Mouse (Mus musculus): ENCODE measurements around the gene Serac1. TPM values are rescaled to one million over a fixed set of nuclear protein-coding genes. Genes with fewer than 3 reads are reported as not detected.
A peak's percentile ranks its signal among the peaks of the same experiment; 100 is the strongest.
"Not testable (repeated sequence)": the region's sequence is repeated elsewhere in the genome, so short reads cannot be mapped to it uniquely, and the experiment has no call there.

Serac1 gene
- total RNA-seq, 2 experiments from 2014 or later: 17.1 to 18.7 TPM

DNA sequence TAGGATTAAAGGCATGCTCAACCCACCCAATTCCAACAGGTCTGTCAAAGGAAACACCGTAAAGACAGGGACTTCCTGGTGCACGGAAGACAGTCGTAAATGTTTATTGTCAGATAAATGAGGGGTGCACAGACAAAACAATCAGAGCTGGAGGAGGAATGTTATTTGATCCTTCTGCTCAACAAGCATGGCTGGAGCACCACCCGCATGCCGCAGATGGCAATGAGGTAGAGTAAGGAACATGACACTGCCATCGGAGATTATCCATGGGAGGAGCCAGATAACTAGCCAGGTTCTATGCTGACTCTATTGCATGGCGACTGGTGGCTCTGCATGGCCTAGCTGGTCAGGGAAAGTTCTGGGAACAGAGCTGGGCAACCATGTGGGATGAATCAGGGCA is 6.1 kb downstream of the Serac1 start:
- DNase-seq (ENCODE audit: low spot score in 2 of 2): no peak
- intact Hi-C loops (cut with DNase I): no loop called here

DNA sequence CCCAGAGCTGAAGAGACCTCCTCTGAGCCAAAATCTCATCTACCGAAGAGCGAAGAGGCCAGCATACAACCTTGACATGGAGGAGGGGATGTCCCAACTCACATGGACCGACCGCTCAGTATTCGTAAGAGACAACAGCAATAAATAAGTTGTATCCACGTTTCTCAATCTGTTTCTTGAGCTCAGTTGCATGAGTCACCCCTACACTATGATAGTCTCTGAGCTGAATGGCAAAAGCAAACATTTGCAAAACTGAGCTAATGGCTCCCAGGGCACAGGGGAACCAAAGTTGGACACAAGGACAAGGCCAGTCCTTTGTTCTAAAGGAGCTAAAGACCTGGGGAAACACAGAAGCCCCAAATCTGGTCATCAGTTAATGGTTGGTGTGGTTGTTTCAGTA is 9.7 kb downstream of the Serac1 start:
- no peak for DNase-seq (ENCODE audit: low spot score in 2 of 2)
- intact Hi-C loops (cut with DNase I): no loop called here

DNA sequence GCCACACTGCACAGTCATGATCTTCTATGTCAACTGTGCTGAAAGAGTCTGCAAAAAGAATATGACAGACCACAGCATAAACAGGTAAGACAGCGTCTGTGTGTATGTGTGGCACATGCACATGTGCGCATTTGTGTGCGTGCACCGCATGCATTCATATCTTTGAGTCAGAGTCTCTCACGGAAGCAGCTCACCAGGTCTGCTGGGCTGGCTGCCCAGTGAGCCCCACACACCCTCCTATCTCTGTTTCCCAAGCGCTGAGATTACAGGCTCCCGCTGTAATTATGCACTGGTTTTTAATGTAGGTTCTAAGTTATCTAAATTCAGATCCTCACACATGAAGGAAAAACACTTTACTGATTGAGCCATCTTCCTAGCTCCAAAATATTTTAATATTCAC is 11.9 kb downstream of the Serac1 start:
- DNase-seq (ENCODE audit: low spot score in 2 of 2): no peak
- intact Hi-C loops (cut with DNase I): no loop called here

DNA sequence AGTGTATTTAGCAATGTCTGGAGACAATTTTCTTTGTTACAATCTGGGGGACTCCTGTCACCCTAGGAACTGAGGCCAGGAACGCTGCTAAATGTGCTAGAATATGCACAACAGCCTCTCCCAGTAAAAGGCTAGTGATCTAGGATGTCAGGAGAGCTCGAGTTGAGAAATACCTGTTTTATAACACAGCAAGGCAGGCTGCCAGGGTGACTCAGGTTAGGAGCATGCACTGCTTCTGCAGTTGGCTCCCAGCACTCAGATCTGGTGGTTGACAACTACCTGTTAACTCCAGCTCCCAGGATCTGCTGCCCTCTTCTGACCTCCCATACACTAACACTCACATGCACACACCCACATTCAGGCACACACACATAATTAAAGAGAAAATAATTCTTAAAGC is 13.5 kb downstream of the Serac1 start:
- intact Hi-C loops (cut with DNase I): no loop called here
- DNase-seq (ENCODE audit: low spot score in 2 of 2): no peak

DNA sequence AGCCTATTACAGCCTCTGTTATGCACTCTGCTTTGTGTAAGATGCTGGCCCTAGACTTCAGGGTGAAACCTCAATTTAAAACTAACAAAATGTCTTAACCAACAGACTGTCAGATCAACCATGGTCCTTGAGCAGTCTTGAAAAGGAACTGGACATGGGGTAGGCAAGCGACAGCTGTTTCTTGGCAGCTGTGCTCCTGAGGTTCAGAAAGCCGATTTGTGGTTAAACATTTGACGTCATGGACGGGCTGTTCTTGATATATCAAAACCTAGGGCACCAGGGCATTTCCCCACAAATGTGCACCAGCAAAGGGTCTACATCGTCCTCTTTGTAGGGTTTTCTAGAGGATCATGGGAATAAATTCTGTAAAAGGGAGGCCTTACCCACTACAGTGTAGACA is 16.0 kb downstream of the Serac1 start:
- intact Hi-C loops (cut with DNase I): no loop called here
- no peak for DNase-seq (ENCODE audit: low spot score in 2 of 2)

DNA sequence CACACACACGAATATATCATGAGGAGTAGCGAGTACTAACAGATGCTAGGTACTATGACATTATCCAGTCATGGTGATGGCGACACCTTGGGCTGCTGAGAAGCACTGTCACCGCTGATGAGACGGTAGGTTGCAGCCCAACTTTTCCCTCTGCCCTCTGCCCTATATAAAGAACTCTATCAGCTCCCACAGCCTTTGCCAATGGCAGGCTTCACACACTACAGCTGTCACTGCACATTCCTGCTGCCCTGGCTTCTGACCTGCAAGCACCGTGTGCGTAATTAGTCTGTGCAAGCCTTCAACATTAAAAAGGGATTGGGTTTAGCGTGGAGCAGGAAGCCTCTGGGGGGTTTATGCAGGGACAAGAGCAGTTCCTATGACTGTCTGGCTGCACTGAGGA is 16.7 kb downstream of the Serac1 start:
- intact Hi-C loops (cut with DNase I): no loop called here
- DNase-seq (ENCODE audit: low spot score in 2 of 2): no peak

DNA sequence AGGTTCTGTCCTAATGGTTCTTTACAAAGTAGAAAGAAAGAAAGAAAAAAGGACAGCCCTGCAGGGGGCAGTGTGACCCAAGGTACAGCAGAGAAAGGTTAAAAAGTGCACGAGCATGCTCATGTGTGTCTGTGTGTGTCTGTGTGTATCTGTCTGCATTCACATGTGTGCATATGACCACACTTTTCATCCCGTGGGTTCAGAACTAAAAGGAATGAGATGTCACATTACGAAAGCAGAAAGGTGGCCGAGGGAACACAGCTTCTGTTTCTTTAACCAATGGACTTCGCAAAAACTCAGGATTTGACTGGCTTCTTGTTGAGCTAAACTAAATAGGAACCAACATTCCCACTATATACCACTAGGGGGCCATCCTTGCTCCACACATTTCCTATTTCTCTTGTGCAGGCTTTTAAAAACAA is 24.6 kb downstream of the Serac1 start:
- intact Hi-C loops (cut with DNase I): no loop called here
- peak; percentile 42 to 65 for DNase-seq (ENCODE audit: low spot score in 2 of 2)

DNA sequence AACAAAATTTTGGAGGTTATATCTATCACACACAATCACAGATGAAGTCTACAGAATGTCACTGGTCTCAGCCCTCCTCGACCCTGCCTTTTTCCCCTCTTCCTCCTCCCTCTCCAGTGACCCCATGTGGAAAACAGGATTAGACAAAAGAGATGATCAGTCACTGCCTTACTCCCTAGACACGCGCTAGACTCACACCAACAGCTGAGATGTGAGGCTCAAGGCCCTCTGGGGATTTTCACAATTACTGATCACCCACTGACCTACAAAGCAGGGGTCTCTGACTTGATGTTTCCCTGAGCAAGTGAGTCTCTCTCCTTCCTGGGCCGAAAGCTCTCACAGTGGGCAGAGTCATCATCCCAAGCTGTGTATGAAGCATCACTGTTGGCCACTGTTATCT is 26.7 kb downstream of the Serac1 start:
- intact Hi-C loops (cut with DNase I): no loop called here
- DNase-seq (ENCODE audit: low spot score in 2 of 2): no peak

DNA sequence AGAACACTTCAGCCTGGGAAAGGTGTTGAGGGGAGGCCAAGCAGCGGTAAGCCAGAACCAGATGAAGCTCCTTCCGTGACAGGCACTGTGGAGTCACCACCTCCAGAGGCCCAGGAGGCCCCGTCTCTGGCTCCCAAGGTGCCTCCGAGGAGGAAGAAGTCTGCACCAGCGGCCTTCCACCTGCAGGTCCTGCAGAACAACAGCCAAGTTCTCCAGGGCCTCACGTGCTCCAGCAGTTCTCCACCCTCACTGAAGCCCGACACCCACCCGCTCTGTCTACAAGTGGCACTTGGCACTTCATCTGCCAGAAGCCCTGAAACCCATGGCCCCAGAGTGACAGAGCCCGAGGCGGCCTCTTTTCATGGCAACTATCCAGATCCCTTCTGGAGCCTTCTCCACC is 42.0 kb downstream of the Serac1 start:
- no peak for DNase-seq (ENCODE audit: low spot score in 2 of 2)
- intact Hi-C loops (cut with DNase I): no loop called here

DNA sequence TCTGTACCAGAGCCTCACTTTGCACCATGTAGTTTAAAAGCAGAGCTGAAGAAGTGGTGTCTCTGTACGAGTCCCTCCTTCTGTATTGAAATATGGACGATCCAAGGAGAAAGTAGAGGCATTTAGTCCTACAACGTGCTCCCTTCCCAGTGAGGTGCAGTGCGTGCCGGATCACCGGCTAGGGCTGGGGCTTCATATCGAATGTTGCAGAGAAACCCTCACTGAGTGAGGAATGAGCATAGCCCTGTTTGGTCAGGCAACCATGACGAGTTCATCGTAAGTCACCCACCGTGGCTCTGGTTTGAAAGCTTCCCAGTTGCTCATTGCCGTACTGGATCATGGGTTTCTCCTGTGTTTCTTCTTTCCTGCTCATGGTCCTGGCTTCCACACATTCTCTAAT is 42.7 kb downstream of the Serac1 start:
- no peak for DNase-seq (ENCODE audit: low spot score in 2 of 2)
- intact Hi-C loops (cut with DNase I): no loop called here

DNA sequence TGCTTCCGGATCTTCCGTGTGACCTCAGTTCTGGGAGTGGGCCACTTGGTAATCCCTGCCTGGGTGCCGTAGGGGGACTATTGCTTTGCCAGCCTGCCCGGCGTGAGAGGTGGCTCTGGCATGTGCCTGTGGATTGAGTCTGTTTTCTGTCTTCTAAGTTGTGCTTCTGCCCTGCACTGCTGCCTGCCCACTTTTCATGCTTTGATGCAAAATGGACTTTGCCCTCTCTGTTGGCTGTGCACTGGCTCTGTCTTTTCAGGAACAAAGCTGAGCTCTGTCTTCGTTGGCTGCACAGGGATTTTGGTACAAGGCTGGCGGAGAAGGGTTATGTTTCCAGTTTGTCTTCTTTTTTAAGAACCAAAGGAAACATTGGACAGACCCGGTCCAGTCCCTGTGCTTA is 43.1 kb downstream of the Serac1 start:
- intact Hi-C loops (cut with DNase I): no loop called here
- no peak for DNase-seq (ENCODE audit: low spot score in 2 of 2)

DNA sequence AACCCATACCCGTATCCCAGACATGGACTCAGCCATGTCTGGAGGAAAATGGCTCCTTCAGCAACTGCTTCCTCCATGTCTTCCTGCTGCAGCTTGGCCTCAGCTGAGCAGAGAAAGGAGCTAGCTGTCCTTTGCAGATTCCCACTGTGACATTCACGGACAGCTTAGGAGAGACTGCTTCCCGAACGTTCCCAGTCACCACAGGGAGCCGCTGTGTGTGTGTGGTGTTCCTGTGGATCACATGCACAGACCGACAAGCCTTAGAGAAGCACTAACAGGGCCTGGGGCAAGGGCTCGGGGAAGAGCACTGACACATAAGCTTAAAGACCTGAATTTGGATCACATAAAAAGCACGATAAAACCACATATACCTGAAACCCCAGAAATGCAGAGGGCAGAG is 43.9 kb downstream of the Serac1 start:
- intact Hi-C loops (cut with DNase I): no loop called here
- DNase-seq (ENCODE audit: low spot score in 2 of 2): no peak

DNA sequence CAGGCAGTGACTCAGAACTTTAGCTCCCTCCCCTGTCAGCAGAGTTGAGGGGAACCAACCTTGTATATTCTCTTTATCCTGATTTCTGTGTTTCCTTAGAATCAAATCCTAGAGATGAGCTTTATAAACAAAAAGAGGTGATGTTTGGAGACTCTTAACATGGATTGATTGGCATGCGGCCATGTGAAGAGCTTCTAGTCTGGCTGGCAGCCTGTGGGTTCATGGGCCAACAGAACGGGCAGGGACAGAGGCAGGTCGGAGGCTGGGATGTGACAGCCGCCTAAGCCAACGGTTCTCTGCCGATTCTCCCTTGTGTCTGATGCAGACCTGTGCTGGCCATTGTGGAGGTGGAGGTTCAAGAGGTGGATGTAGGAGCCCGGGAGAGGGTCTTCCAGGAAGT is 53.7 kb downstream of the Serac1 start:
- intact Hi-C loops (cut with DNase I): no loop called here

DNA sequence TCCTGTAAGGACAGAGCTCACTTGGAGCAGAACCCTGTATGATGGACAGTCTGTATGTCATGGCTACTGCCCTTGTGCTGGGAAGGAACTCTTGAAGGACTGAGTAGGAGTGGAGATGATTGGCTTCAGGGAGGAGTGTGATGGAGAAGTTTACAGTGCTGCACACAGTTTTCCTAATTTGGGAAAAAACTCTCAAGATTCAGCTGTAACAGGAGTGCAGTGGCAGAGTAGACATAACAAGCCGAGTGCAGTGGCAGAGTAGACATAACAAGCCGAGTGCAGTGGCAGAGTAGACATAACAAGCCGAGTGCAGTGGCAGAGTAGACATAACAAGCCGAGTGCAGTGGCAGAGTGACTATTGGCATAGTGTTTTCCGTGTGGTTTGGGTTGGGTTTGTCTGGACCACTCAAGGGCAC is 58.2 kb downstream of the Serac1 start:
- DNase-seq (ENCODE audit: low spot score in 2 of 2): not testable (repeated sequence)
- intact Hi-C loops (cut with DNase I): loop anchor here (5.0 kb wide), 1 partner anchor 224 kb away; no protein-coding TSS in a partner anchor

More for the DNA sequence above, 53.7 kb downstream of the Serac1 start:
- no peak for DNase-seq (ENCODE audit: low spot score in 2 of 2)

DNA sequence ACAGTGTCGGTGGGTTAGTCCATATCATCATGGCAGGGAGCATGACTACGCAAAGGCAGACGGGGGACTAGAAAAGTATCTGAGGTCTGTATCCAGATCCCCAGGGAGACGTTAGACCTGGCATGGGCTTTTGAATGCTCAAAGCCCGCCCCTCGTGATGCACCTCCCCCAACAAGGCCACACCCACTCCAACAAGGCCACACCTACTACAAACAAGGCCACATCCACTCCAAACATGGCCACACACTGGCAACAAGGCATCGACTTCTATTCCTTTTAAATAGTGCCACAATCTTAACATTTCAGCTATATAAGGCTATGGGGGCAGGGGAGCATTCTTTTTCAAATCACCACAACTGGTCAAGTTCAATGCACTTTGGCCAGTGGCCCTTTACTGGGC is 58.9 kb downstream of the Serac1 start:
- no peak for DNase-seq (ENCODE audit: low spot score in 2 of 2)
- intact Hi-C loops (cut with DNase I): loop anchor here (5.0 kb wide), 1 partner anchor 223 kb away; no protein-coding TSS in a partner anchor

DNA sequence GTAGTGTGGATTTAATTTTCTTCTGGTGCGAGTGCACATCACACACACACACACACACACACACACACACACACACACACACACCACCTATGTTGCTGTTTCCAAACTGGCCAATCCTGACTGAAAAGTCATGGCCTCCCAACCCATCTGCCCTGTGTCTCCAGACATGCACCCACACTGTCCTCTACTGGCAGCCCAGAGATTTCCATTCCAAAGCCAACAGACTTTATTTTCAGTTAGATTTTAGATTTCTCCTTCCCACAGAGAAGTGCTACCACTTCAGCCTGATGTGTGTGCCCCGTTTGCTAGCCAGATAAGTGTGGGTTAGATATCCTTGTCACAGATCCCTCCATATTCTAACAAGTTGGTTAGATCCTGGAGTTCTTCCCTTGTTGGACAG is 59.8 kb downstream of the Serac1 start:
- no peak for DNase-seq (ENCODE audit: low spot score in 2 of 2)
- intact Hi-C loops (cut with DNase I): loop anchor here (1.0 to 5.0 kb wide), 2 partner anchors 78 to 222 kb away; partner anchors contain the start of gene Synj2

DNA sequence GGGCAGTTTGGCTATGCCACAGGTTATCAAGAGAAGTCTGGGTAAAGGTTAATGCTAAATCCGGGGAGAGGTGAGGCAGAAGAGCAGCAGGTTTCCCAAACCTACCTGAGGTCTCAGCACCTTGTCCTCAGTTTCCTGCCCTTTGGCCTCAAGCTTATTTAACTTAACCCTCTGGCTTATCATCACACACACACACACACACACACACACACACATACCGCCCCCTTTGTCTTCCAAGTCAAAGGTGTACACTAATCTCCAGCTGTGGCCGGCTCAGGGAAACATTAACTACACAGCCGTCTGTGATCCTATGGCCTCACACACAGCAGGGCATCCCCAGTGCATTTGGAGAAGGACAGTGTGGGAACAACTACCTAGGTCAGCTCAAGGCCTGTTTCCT is 61.2 kb downstream of the Serac1 start:
- no peak for DNase-seq (ENCODE audit: low spot score in 2 of 2)
- intact Hi-C loops (cut with DNase I): no loop called here

DNA sequence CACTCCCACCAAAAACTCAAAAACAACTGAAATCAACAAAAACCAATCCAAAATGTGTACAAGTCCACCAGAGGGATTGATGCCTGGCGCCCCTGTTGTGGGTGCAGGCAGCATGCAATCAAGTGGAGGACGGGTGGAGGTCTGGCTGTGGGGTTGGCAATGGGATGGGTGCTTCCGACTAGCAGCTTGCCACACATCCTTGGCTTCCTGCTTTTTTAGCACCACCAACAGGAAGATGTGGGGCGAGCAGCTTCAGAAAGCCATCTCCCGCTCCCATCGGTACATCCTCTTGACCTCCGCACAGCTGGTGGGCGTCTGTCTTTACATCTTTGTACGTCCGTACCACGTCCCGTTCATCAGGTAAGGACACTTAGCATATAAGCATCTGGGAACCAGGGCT is 62.3 kb downstream of the Serac1 start:
- DNase-seq (ENCODE audit: low spot score in 2 of 2): no peak
- intact Hi-C loops (cut with DNase I): no loop called here

DNA sequence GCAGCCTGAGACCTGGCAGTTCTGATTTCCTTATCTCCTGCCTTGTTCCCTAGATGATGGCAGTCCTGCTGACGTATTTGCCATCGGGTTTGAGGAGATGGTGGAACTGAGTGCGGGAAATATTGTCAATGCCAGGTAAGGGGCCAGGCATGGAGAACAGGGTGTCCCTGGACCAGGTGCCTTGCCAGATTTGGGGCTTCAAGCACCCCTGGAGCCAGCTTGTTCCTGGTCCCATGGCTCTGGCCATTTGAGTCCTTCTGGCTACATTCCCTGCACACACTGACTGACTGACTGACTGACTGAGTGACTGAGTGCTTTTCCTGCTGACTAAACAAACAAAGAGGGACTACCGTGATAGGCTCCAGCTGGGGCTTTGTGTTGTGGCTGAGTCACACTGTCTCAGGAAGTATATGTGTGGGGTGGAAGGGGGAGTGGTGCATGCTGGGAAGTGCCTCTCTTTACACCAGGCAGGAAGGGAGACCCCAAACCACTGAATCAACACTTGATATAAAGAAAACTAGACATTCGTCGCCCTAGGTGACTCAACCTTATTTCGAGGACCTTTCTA is 63.2 kb downstream of the Serac1 start:
- intact Hi-C loops (cut with DNase I): no loop called here
- DNase-seq (ENCODE audit: low spot score in 2 of 2): peak in 1 of 2 experiments; percentile 42

DNA sequence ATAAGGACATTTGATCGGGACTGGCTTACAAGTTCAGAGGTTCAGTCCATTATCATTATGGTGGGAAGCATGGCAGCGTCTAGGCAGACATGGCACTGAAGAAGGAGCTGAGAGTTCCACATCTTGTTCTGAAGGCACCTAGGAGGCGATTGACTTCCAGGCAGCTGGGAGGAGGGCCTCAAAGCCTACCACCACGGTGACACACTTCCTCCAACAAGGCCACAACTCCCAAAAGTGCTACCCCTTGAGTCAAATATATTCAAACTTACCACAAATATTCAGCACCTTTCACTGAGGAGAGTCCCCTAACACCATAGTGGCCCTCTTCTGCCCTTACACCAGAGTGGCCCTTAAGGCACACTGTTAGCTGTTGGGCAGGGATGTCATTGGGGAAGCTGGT is 64.6 kb downstream of the Serac1 start:
- no peak for DNase-seq (ENCODE audit: low spot score in 2 of 2)
- intact Hi-C loops (cut with DNase I): no loop called here

DNA sequence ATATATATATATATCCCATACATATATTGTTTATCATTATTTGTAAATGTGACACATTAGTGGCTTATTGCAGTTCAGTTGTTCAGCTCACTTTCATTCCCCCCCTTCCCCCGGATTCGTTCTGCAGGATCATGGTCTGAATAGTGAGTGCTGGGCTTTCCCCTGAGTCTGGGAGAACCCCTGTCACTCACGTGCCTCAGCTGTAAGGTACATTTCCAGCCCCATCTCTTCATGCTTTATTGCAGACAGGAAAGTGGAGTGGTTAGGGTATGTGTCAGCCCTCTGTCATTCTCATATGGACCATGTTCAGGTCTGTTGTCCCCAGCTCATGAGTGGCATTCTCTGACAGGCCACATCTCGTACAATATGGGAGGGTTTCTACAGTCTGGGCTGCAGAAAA is 66.5 kb downstream of the Serac1 start:
- DNase-seq (ENCODE audit: low spot score in 2 of 2): no peak
- intact Hi-C loops (cut with DNase I): no loop called here

DNA sequence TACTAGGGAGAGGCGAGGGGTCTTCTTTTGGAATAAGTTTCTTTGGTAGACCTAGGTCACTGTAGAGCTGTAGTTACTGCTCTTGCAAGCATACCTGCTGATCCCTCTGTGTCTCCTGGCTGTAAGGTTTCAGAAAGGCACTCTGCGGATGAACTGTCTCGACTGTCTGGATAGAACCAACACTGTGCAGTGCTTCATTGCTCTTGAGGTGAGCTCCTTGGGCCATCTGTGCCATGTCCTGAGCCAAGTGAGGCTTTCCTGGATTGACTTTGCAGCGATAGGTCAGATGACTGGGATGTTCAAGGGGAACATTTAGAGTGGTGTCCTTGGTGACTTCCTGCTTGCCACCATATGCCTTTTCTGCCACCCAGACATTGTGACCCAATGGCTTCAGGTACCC is 69.9 kb downstream of the Serac1 start:
- no peak for DNase-seq (ENCODE audit: low spot score in 2 of 2)
- intact Hi-C loops (cut with DNase I): no loop called here
